Mouse (Mus musculus) lung, adult 2 months (tissue): Measurements from ENCODE around the gene Taf3.

ENCODE experiments used
- CTCF ChIP-seq: fragments of 200-500 bp; IDR thresholded peaks from 2 replicates; pipeline ENCODE4 v1.5.1; 2011; ENCODE audit warnings: mild to moderate bottlenecking, low read length, control low read depth; ENCODE audit not compliant: insufficient read depth
- POLR2A ChIP-seq: fragments of 200-500 bp; IDR thresholded peaks from 2 replicates; pipeline ENCODE4 v1.6.1; 2011; ENCODE audit warnings: low read depth, mild to moderate bottlenecking, control low read depth, low read length, borderline replicate concordance; ENCODE audit errors: extremely low read depth

- no peak for TF ChIP-seq CTCF
- no peak for TF ChIP-seq POLR2A
Observed at GRCm38 (mm10) chr2:9966634-9967033, 81.8 kb downstream of the Taf3 start.
